ENCODE assay signal across 31 mouse cellular contexts in genomic region chr14:62870238-62870638, GRCm38 (mm10). TPM values are rescaled to one million over a fixed set of nuclear protein-coding genes. Genes with fewer than 3 reads are reported as not detected.
DNase-seq lines count a peak whose midpoint lies in the region; ATAC-seq and TF ChIP-seq lines count a peak whose summit lies in the region.
"Had no signal": no experiment of that assay in that cellular context is flagged by ENCODE, and none has a peak within 500 bp of the region (broad histone marks: within the 10 kb centered on the region; RNA-seq: fewer than 3 reads in every experiment).

No protein-coding gene starts in this region.

- no peak overlapping the region for H3K4me2 ChIP-seq in liver, embryonic 11.5 days
- H3K4me2 ChIP-seq: embryonic facial prominence, embryonic 13.5 days; forebrain, embryonic 15.5 days; heart, embryonic 13.5 days; hindbrain, embryonic 13.5 days; kidney, embryonic 15.5 days; liver, embryonic 13.5 days; midbrain, embryonic 15.5 days; neural tube, embryonic 12.5 days had no signal

- H3K27ac ChIP-seq in hindbrain, embryonic 10.5 days = no peak overlapping the region
- H3K27ac ChIP-seq in liver, embryonic 11.5 days (ENCODE audit: low read depth, low read length) = no peak overlapping the region
- H3K27ac ChIP-seq: embryonic facial prominence, embryonic 13.5 days; forebrain, embryonic 10.5 days; forebrain, embryonic 15.5 days; heart, embryonic 13.5 days; hindbrain, embryonic 13.5 days; kidney, embryonic 15.5 days; layer of hippocampus, adult 2 months; liver, embryonic 13.5 days; midbrain, embryonic 10.5 days; midbrain, embryonic 15.5 days; neural tube, embryonic 12.5 days had no signal

- H3K27me3 ChIP-seq in hindbrain, embryonic 10.5 days (ENCODE audit: insufficient read depth, poor library complexity, severe bottlenecking) = no peaks in the 10 kb centered on the region
- H3K27me3 ChIP-seq in liver, embryonic 11.5 days (replicated peaks; ENCODE audit: control insufficient read depth, insufficient read depth, low read length) = no peaks in the 10 kb centered on the region
- H3K27me3 ChIP-seq: embryonic facial prominence, embryonic 13.5 days; forebrain, embryonic 15.5 days; heart, embryonic 13.5 days; hindbrain, embryonic 13.5 days; kidney, embryonic 15.5 days; liver, embryonic 13.5 days; midbrain, embryonic 15.5 days; neural tube, embryonic 12.5 days had no signal

- peaks cover 11% of the 10 kb centered on the region for H3K36me3 ChIP-seq in hindbrain, embryonic 10.5 days
- H3K36me3 ChIP-seq in liver, embryonic 11.5 days (ENCODE audit: control insufficient read depth, insufficient read depth, low read length) = no peaks in the 10 kb centered on the region
- H3K36me3 ChIP-seq: forebrain, embryonic 15.5 days; hindbrain, embryonic 13.5 days; liver, embryonic 13.5 days; midbrain, embryonic 15.5 days; neural tube, embryonic 12.5 days had no signal

- TF ChIP-seq CTCF in lung, adult 2 months (IDR thresholded peaks at IDR 0.05; ENCODE audit: insufficient read depth, low read length) = no peak

- ATAC-seq in CD4-positive, CD25-positive, alpha-beta regulatory T cell, adult 4 months = peak; percentile 78
- ATAC-seq in liver, embryonic 11.5 days (replicated peaks; ENCODE audit: low FRiP score) = no peak
- ATAC-seq: forebrain, embryonic 15.5 days; midbrain, embryonic 15.5 days had no signal

- DNase-seq in CD4-positive helper T cell, adult 2 months (ENCODE audit: low read depth, low spot score) = peak; percentile 53
- peak; percentile 52 for DNase-seq in naive thymus-derived CD4-positive, alpha-beta T cell, adult 2 months (ENCODE audit: low read depth)
- DNase-seq in thymus, postnatal 14 days = peak; percentile 80
- DNase-seq in adrenal gland, postnatal 4 days (ENCODE audit: low spot score in 2 of 2) = no peak
- no peak for DNase-seq in hindbrain, embryonic 10.5 days (ENCODE audit: low spot score)
- no peak for DNase-seq in liver, embryonic 11.5 days (ENCODE audit: low spot score)
- no peak for DNase-seq in lung, adult 2 months
- DNase-seq: adrenal gland, postnatal 14 days; cerebellum, adult 18-20 months; cerebellum, postnatal 10 days; gastrocnemius, postnatal 25 days; heart, adult 18-20 months; heart, postnatal 36 days; kidney, adult 18-20 months; kidney, postnatal 25 days; left cerebral cortex, postnatal 4 days; liver, embryonic 13.5 days; lung, adult 18-20 months; lung, postnatal 10 days; right cerebral cortex, postnatal 4 days had no signal

- peaks cover 30% of the 10 kb centered on the region for H3K4me1 ChIP-seq in hindbrain, embryonic 10.5 days (replicated peaks)
- H3K4me1 ChIP-seq in liver, embryonic 11.5 days (replicated peaks; ENCODE audit: control insufficient read depth, insufficient read depth, low read length) = no peaks in the 10 kb centered on the region
- H3K4me1 ChIP-seq in lung, adult 2 months (ENCODE audit: control insufficient read depth, insufficient read depth, low read length) = peaks cover 6% of the 10 kb centered on the region

- 97% methylated on average over 7 of the region's 7 CpGs for WGBS in hindbrain, embryonic 10.5 days
- WGBS in liver, embryonic 11.5 days = 88% methylated on average over 7 of the region's 7 CpGs
- WGBS in lung, adult 2 months = 92% methylated on average over 7 of the region's 7 CpGs

- no peak overlapping the region for H3K9ac ChIP-seq in liver, embryonic 11.5 days (ENCODE audit: low read depth, low read length)
- H3K9ac ChIP-seq: embryonic facial prominence, embryonic 13.5 days; forebrain, embryonic 15.5 days; heart, embryonic 13.5 days; hindbrain, embryonic 13.5 days; kidney, embryonic 15.5 days; liver, embryonic 13.5 days; midbrain, embryonic 15.5 days; neural tube, embryonic 12.5 days had no signal

- peaks cover 11% of the 10 kb centered on the region; the same call in 1 of the 2 replicates for H3K9me3 ChIP-seq in hindbrain, embryonic 10.5 days
- H3K9me3 ChIP-seq in liver, embryonic 11.5 days (ENCODE audit: control insufficient read depth, low read length) = no peaks in the 10 kb centered on the region
- H3K9me3 ChIP-seq: forebrain, embryonic 15.5 days; liver, embryonic 13.5 days; midbrain, embryonic 15.5 days; neural tube, embryonic 12.5 days had no signal

- no peak for TF ChIP-seq POLR2A in lung, adult 2 months (IDR thresholded peaks at IDR 0.05; ENCODE audit: borderline replicate concordance, extremely low read depth, low read depth, low read length)

- H3K4me3 ChIP-seq in hindbrain, embryonic 10.5 days = no peak overlapping the region
- H3K4me3 ChIP-seq in liver, embryonic 11.5 days (ENCODE audit: low read depth, low read length) = no peak overlapping the region
- no peak overlapping the region for H3K4me3 ChIP-seq in lung, adult 2 months (replicated peaks; ENCODE audit: extremely low read depth, low read depth, low read length)
- H3K4me3 ChIP-seq: embryonic facial prominence, embryonic 13.5 days; forebrain, embryonic 10.5 days; forebrain, embryonic 15.5 days; heart, embryonic 13.5 days; hindbrain, embryonic 13.5 days; kidney, embryonic 15.5 days; layer of hippocampus, adult 2 months; liver, embryonic 13.5 days; midbrain, embryonic 10.5 days; midbrain, embryonic 15.5 days; neural tube, embryonic 12.5 days had no signal

RNA-seq across cellular contexts. Expression of gene Wdfy2, which starts 32.8 kb away (rescaled TPM):
- polyA plus RNA-seq in CD4-positive, CD25-positive, alpha-beta regulatory T cell, adult 4 months (2017; shearing (Covaris generic)) = 1 to 10 TPM; 4.5 to 6.2 TPM
- total RNA-seq in adrenal gland, postnatal 4 days (2021) = 10 to 100 TPM; 33.7 to 35.2 TPM
- 12.9 and 14.2 TPM in 2 replicates for polyA plus RNA-seq in hindbrain, embryonic 10.5 days (2016; fragmentation: Nextera tagmentation; extraction: Ambion mirVana)
- polyA plus RNA-seq in liver, embryonic 11.5 days (2014; fragmentation: Nextera tagmentation; extraction: Ambion mirVana) = 6.0 and 6.7 TPM in 2 replicates
- 6.4 and 9.5 TPM in 2 replicates for polyA plus RNA-seq in lung, adult 2 months (2012; rRNA removed)

Comparison
In these comparisons a context has a peak if more than half of its experiments do, and no peak if none do; other contexts are left out.
1. DNase-seq: peak in CD4-positive helper T cell, adult 2 months (single experiment), naive thymus-derived CD4-positive, alpha-beta T cell, adult 2 months (single experiment) and thymus, postnatal 14 days (single experiment); none in adrenal gland, postnatal 4 days (0 of 2), hindbrain, embryonic 10.5 days (single experiment), liver, embryonic 11.5 days (single experiment) and lung, adult 2 months (single experiment).